Mouse (Mus musculus) cerebellum, adult 2 months (tissue): ENCODE measurements around the gene Rap1gds1. TPM values are rescaled to one million over a fixed set of nuclear protein-coding genes. Genes with fewer than 3 reads are reported as not detected.
A peak's percentile ranks its signal among the peaks of the same experiment; 100 is the strongest.

Source experiments
- DNase-seq, 2 experiments: peaks; one replicate each; pipeline ENCODE4 v3.0.0; 2021
- H3K27ac ChIP-seq: fragments of 200-500 bp; 2 replicates; pipeline ENCODE4 v1.5.1; 2012; ENCODE audit warnings: low read length, control low read depth, inconsistent platforms; ENCODE audit not compliant: insufficient read depth
- H3K27me3 ChIP-seq: fragments of 200-500 bp; 2 replicates; pipeline ENCODE4 v1.6.1; 2012; ENCODE audit warnings: inconsistent platforms, mild to moderate bottlenecking, low read length, moderate library complexity; ENCODE audit not compliant: control insufficient read depth, insufficient read depth
- H3K4me1 ChIP-seq: fragments of 200-500 bp; 2 replicates; pipeline ENCODE4 v1.6.1; 2011; ENCODE audit warnings: low read length; ENCODE audit not compliant: control insufficient read depth, insufficient read depth
- H3K4me3 ChIP-seq: fragments of 200-500 bp; replicated peaks from 2 replicates; pipeline ENCODE3; 2011; ENCODE audit warnings: mild to moderate bottlenecking, low read depth, low read length, control low read depth; ENCODE audit not compliant: insufficient read depth
- CTCF ChIP-seq: fragments of 200-500 bp; IDR thresholded peaks from 2 replicates; pipeline ENCODE4 v1.5.1; 2011; ENCODE audit warnings: low read depth, mild to moderate bottlenecking, control low read depth, low read length, moderate library complexity, borderline replicate concordance; ENCODE audit not compliant: insufficient read depth
- POLR2A ChIP-seq: fragments of 200-500 bp; IDR thresholded peaks from 2 replicates; pipeline ENCODE4 v1.6.1; 2011; ENCODE audit warnings: low read length, control low read depth, borderline replicate concordance; ENCODE audit not compliant: insufficient read depth
- WGBS: fragments of 180-500 bp; shearing (Covaris S2); methylation state at CpG from one replicate; pipeline ENCODE4 v1.1.7; 2018; 5-methylcytosine and 5-hydroxymethylcytosine counted together
- polyA plus RNA-seq: library from polyadenylated mRNA; depleted of rRNA; stranded (reverse); fragments of >200 nt; gene quantifications from 2 replicates; pipeline ENCODE4 v1.2.3, GENCODE M21; 2012; rRNA removed

The Rap1gds1 gene
- 188 and 206 TPM in 2 replicates for polyA plus RNA-seq

DNA sequence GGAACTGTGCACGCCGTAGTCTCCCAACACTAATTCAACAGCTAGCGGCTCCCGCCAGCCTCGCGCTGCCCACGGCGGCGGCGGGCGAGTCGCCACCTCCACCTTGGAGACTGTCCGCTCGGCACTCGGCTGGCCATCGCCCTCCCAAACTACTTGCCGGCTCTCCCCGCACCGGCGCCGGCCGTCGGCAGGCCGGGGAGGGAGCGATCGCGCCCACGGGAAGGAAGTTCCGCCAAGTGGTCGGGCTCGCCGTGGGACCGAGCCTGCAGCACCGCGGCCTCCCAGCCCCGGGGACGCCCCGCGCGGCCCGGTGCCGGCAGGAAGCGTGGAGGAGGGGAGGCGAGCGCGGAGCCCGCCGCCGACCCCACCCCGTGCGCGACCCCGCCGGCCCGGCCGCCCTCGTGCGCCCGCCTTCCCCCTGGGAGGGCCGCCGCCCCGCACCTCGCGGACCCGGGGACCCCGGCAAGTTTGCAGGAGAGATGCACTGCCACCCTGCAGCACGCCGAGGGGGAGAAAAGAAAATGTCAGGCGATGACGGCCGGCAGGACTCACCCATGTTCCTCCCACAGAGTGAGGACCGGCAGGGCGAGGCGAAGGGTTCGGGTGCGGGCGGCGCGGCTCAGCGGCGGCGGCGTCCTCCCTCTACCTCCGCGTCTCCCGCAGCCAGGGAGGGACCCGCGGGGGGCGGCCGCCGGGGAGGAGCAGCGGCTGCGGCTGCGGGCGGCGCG, at the start of gene Rap1gds1:
Rap1gds1 (minus strand) TSS at position 718 of the 728 bp plus-strand sequence.
- peak; percentile 76 to 83 for DNase-seq
- Histone ChIP-seq H3K27ac (peak within 1 kb of the TSS; percentile 94), H3K27me3 (no peaks in the 10 kb centered on the region), H3K4me3 (peak within 1 kb of the TSS; percentile 85), H3K4me1 (peaks cover 3% of the 10 kb centered on the region; the same call in 1 of the 2 replicates)
- no peak for TF ChIP-seq POLR2A
- TF ChIP-seq CTCF = no peak
- under 1% methylated on average over 62 of the region's 97 CpGs for WGBS

DNA sequence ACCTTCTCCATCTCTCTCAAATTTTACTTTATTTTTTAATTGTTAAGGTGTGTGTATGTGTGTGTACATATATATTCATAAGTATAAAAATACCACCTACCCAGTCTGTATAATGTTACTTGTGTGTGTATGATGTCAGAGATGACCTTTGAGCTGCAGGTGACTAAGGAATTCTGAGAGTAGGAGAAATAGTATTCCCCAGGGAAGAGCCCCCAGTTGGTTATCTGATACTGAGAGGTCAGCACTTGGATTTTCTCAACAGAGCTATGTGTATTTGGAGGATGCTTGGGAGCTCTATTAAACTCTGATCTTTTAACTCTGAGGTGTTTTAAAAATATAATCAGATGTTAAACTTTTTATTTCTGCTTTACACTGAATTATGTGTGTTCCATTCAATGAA, 43.4 kb upstream of the Rap1gds1 start:
- Histone ChIP-seq H3K27ac (no peak overlapping the region), H3K27me3 (no peaks in the 10 kb centered on the region), H3K4me3 (no peak overlapping the region), H3K4me1 (no peaks in the 10 kb centered on the region)
- TF ChIP-seq POLR2A (no peak), CTCF (no peak)
- DNase-seq = no peak

DNA sequence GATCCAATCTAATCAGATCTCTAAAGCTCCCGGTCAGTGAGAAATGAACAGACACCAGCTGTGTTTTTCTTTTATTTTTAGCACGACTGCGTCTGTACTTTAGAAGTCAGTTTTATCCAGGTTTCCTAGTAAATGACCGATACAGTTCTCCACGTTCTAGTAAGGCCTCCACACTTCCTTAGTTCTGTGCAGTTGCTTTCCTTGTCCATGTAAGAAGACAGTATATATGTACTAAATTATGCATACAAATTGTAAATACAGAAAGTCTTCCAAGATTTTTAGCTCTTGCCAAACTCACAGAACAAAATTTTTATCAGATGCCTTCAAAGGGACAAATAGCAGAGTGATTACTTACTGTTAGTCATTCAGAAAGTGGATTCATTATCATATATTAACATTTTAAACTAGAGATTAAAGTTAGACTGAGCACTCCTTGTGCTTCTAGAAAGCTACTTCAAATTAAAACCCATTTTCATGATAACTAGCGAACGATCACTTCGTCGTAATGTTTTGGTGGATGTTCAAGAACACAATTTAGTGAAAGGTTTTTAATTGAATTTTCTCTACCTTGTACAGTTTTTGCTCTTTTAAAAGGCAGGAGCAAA, 41.8 kb upstream of the Rap1gds1 start:
- Histone ChIP-seq H3K4me3 (no peak overlapping the region), H3K27ac (no peak overlapping the region), H3K27me3 (no peaks in the 10 kb centered on the region), H3K4me1 (no peaks in the 10 kb centered on the region)
- no peak for DNase-seq
- TF ChIP-seq CTCF (no peak), POLR2A (no peak)
- 71% methylated on average over 9 of the region's 9 CpGs for WGBS

DNA sequence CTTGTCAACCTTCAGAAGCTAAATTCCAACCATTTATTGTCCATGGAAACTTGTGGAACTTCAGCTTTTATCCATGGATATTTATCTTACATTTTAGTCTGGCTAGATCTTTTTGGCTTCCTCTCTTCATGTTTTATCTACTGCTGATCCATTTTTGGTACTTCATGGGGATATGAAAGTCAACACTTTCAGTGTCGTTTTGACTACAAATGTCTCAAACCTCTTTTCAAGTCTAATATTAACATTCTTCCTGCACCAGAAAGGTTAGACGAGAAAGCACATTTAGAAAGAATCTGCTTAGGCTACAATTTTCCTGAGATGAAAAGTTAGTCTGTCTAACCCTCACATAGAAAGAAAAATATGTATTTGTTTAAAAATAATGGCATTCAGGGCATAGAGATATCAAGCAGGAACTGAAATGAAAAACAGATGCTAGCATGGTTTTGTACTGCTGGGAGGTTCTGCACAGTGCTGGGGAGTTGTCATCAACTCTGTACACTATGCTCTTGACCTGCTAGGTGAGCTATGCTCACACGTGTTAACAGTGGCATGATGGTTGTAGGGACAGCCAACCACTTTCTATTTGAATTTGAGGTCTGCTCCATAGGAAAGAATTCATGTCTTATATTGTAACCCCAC, 37.5 kb upstream of the Rap1gds1 start:
- no peak overlapping the region for H3K4me3 ChIP-seq
- H3K27me3 ChIP-seq = no peaks in the 10 kb centered on the region
- no peak for DNase-seq
- H3K4me1 ChIP-seq = no peaks in the 10 kb centered on the region
- 91% methylated on average over 3 of the region's 3 CpGs for whole genome bisulfite sequencing
- TF ChIP-seq POLR2A (no peak), CTCF (no peak)
- no peak overlapping the region for H3K27ac ChIP-seq

DNA sequence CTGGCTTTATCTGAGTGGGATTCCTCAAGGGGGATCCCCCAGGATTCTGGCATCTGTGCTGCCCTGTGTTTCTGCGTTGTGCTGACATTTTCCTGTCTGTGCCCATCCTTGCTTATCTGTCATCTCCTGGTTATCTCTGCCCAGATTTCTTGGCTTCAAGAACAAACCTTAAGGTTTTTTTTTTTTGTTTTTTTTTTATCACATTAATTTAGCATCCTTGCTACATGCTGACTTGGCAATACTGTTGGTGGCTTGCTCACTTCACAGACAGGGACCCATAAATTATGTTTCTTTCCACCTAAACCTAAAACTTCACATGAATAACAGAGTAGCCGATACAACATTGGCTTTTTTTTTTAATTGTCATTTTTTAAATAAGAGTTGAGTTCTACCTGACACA, 36.9 kb upstream of the Rap1gds1 start:
- no peak overlapping the region for H3K4me3 ChIP-seq

DNA sequence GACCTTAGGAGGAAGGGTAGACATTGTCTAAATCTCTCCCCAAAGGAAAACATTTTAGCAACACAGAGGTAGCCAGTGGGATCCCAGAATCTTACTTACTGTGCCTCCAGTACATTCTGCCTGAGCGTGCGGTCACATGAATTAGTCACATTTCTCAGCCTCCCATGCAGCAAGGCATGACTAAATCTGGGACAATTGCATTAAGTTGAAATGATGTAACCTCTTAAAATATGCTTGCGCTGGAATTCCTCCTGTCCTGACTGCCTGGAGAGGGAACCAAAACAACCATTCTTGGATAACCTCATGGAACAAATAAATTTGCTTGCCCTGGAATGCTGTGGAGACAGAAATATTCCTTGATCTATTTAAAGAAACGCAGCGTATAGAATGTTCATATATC, 33.2 kb upstream of the Rap1gds1 start:
- H3K4me3 ChIP-seq = no peak overlapping the region
- no peak for TF ChIP-seq CTCF
- TF ChIP-seq POLR2A = no peak
- DNase-seq = no peak

More for the DNA sequence above, 36.9 kb upstream of the Rap1gds1 start:
- Histone ChIP-seq H3K4me1 (no peaks in the 10 kb centered on the region), H3K27me3 (no peaks in the 10 kb centered on the region), H3K27ac (no peak overlapping the region)
- TF ChIP-seq CTCF (no peak), POLR2A (no peak)
- no peak for DNase-seq
- WGBS = 59% methylated on average over 2 of the region's 2 CpGs

DNA sequence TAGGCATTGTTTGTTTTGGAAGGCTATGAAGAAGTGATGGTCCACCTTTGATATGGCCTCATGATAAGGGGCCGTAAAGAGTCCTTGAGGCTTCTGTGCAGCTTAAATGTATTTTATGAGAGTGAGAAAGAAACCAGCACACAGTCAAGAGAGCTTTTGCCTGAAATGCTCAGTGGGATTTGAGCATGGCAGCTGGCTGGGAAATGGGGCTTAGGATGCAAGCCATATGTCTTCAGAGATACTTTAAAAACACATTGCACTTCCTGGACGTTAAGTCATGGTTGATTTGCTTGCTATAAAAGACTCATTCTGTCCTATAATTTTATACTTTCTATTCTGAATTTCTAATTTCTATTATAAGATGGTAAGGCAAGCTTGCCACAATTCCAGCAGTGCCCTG, 28.9 kb upstream of the Rap1gds1 start:
- no peak for TF ChIP-seq CTCF
- no peak for TF ChIP-seq POLR2A
- no peak overlapping the region for H3K27ac ChIP-seq
- no peak for DNase-seq
- H3K4me3 ChIP-seq = no peak overlapping the region
- whole genome bisulfite sequencing = 50% methylated on average over 2 of the region's 2 CpGs
- H3K4me1 ChIP-seq = no peaks in the 10 kb centered on the region
- H3K27me3 ChIP-seq = no peaks in the 10 kb centered on the region

More for the DNA sequence above, 33.2 kb upstream of the Rap1gds1 start:
- Histone ChIP-seq H3K27ac (no peak overlapping the region), H3K4me1 (no peaks in the 10 kb centered on the region), H3K27me3 (no peaks in the 10 kb centered on the region)
- WGBS = 85% methylated on average over 5 of the region's 5 CpGs
